Mouse (Mus musculus): Measurements from ENCODE around the gene Tcf20. TPM values are rescaled to one million over a fixed set of nuclear protein-coding genes. Genes with fewer than 3 reads are reported as not detected.
"Not testable (repeated sequence)": the region's sequence is repeated elsewhere in the genome, so short reads cannot be mapped to it uniquely, and the experiment has no call there.

The Tcf20 gene
- polyA plus RNA-seq, 1 experiment = 38.4 TPM

GRCm38 (mm10) chr15:82877309-82877708, 110.4 kb downstream of the Tcf20 start:
- no peaks in the 10 kb centered on the region; the same call in 1 of the 2 replicates for H3K4me1 ChIP-seq (ENCODE audit: control insufficient read depth, insufficient read depth, low read length)
- no peak overlapping the region for H3K4me3 ChIP-seq (ENCODE audit: insufficient read depth, low read length)
- TF ChIP-seq POLR2A (IDR thresholded peaks at IDR 0.05; ENCODE audit: extremely low read depth, insufficient read depth, low read length) (no peak), CTCF (IDR thresholded peaks at IDR 0.05; ENCODE audit: extremely low read depth, insufficient read depth, low read length) (no peak)
- H3K27ac ChIP-seq (ENCODE audit: insufficient read depth, low read length) = no peak overlapping the region

- TF ChIP-seq CTCF (IDR thresholded peaks at IDR 0.05; ENCODE audit: extremely low read depth, insufficient read depth, low read length) = no peak
- no peak for TF ChIP-seq POLR2A (IDR thresholded peaks at IDR 0.05; ENCODE audit: extremely low read depth, insufficient read depth, low read length)
- no peaks in the 10 kb centered on the region; the same call in 1 of the 2 replicates for H3K4me1 ChIP-seq (ENCODE audit: control insufficient read depth, insufficient read depth, low read length)
- H3K4me3 ChIP-seq (ENCODE audit: insufficient read depth, low read length) = no peak overlapping the region
- no peak overlapping the region for H3K27ac ChIP-seq (ENCODE audit: insufficient read depth, low read length)
These were observed 110.8 kb downstream of the Tcf20 start for GRCm38 (mm10) chr15:82876863-82877262.

- TF ChIP-seq CTCF (IDR thresholded peaks at IDR 0.05; ENCODE audit: extremely low read depth, insufficient read depth, low read length) (no peak), POLR2A (IDR thresholded peaks at IDR 0.05; ENCODE audit: extremely low read depth, insufficient read depth, low read length) (no peak)
- Histone ChIP-seq H3K27ac (ENCODE audit: insufficient read depth, low read length) (no peak overlapping the region), H3K4me3 (ENCODE audit: insufficient read depth, low read length) (no peak overlapping the region), H3K4me1 (ENCODE audit: control insufficient read depth, insufficient read depth, low read length) (peaks cover 3% of the 10 kb centered on the region)
These were observed 115.6 kb downstream of the Tcf20 start for GRCm38 (mm10) chr15:82872037-82872436.

GRCm38 (mm10) chr15:82866286-82866685, 121.4 kb downstream of the Tcf20 start:
- H3K4me3 ChIP-seq (ENCODE audit: insufficient read depth, low read length); H3K27ac ChIP-seq (ENCODE audit: insufficient read depth, low read length); H3K4me1 ChIP-seq (ENCODE audit: control insufficient read depth, insufficient read depth, low read length): not testable (repeated sequence)

- TF ChIP-seq POLR2A (IDR thresholded peaks at IDR 0.05; ENCODE audit: extremely low read depth, insufficient read depth, low read length) (no peak), CTCF (IDR thresholded peaks at IDR 0.05; ENCODE audit: extremely low read depth, insufficient read depth, low read length) (no peak)
- peaks cover 3% of the 10 kb centered on the region for H3K4me1 ChIP-seq (ENCODE audit: control insufficient read depth, insufficient read depth, low read length)
- no peak overlapping the region for H3K4me3 ChIP-seq (ENCODE audit: insufficient read depth, low read length)
- H3K27ac ChIP-seq (ENCODE audit: insufficient read depth, low read length) = no peak overlapping the region
These were observed 124.0 kb downstream of the Tcf20 start for GRCm38 (mm10) chr15:82863674-82864073.

GRCm38 (mm10) chr15:82856652-82857378, 130.9 kb downstream of the Tcf20 start:
- no peak overlapping the region for H3K4me3 ChIP-seq (ENCODE audit: insufficient read depth, low read length)
- H3K4me1 ChIP-seq (ENCODE audit: control insufficient read depth, insufficient read depth, low read length) = peaks cover 7% of the 10 kb centered on the region
- peak overlapping the region; percentile 18; the same call in 1 of the 2 replicates for H3K27ac ChIP-seq (ENCODE audit: insufficient read depth, low read length)
- TF ChIP-seq CTCF (IDR thresholded peaks at IDR 0.05; ENCODE audit: extremely low read depth, insufficient read depth, low read length) (no peak), POLR2A (IDR thresholded peaks at IDR 0.05; ENCODE audit: extremely low read depth, insufficient read depth, low read length) (no peak)

- Histone ChIP-seq H3K27ac (ENCODE audit: insufficient read depth, low read length) (peak overlapping the region; percentile 18; the same call in 1 of the 2 replicates), H3K4me3 (ENCODE audit: insufficient read depth, low read length) (no peak overlapping the region), H3K4me1 (ENCODE audit: control insufficient read depth, insufficient read depth, low read length) (peaks cover 9% of the 10 kb centered on the region)
- TF ChIP-seq CTCF (IDR thresholded peaks at IDR 0.05; ENCODE audit: extremely low read depth, insufficient read depth, low read length) (no peak), POLR2A (IDR thresholded peaks at IDR 0.05; ENCODE audit: extremely low read depth, insufficient read depth, low read length) (no peak)
These were observed 131.6 kb downstream of the Tcf20 start for GRCm38 (mm10) chr15:82856065-82856464.

GRCm38 (mm10) chr15:82839146-82839545, 148.5 kb downstream of the Tcf20 start:
- H3K4me3 ChIP-seq (ENCODE audit: insufficient read depth, low read length) = no peak overlapping the region
- H3K4me1 ChIP-seq (ENCODE audit: control insufficient read depth, insufficient read depth, low read length) = peaks cover 2% of the 10 kb centered on the region; the same call in 1 of the 2 replicates
- TF ChIP-seq POLR2A (IDR thresholded peaks at IDR 0.05; ENCODE audit: extremely low read depth, insufficient read depth, low read length) (no peak), CTCF (IDR thresholded peaks at IDR 0.05; ENCODE audit: extremely low read depth, insufficient read depth, low read length) (no peak)
- H3K27ac ChIP-seq (ENCODE audit: insufficient read depth, low read length) = no peak overlapping the region

GRCm38 (mm10) chr15:82829917-82830316, 157.8 kb downstream of the Tcf20 start:
- TF ChIP-seq CTCF (IDR thresholded peaks at IDR 0.05; ENCODE audit: extremely low read depth, insufficient read depth, low read length) (no peak), POLR2A (IDR thresholded peaks at IDR 0.05; ENCODE audit: extremely low read depth, insufficient read depth, low read length) (no peak)
- peaks cover 3% of the 10 kb centered on the region for H3K4me1 ChIP-seq (ENCODE audit: control insufficient read depth, insufficient read depth, low read length)
- H3K27ac ChIP-seq (ENCODE audit: insufficient read depth, low read length) = no peak overlapping the region
- H3K4me3 ChIP-seq (ENCODE audit: insufficient read depth, low read length) = no peak overlapping the region

GRCm38 (mm10) chr15:82825866-82826265, 161.8 kb downstream of the Tcf20 start:
- no peak overlapping the region for H3K4me3 ChIP-seq (ENCODE audit: insufficient read depth, low read length)
- H3K27ac ChIP-seq (ENCODE audit: insufficient read depth, low read length) = no peak overlapping the region
- H3K4me1 ChIP-seq (ENCODE audit: control insufficient read depth, insufficient read depth, low read length) = peaks cover 8% of the 10 kb centered on the region
- TF ChIP-seq POLR2A (IDR thresholded peaks at IDR 0.05; ENCODE audit: extremely low read depth, insufficient read depth, low read length) (no peak), CTCF (IDR thresholded peaks at IDR 0.05; ENCODE audit: extremely low read depth, insufficient read depth, low read length) (no peak)
